Mouse (Mus musculus): ENCODE data around the gene Gldc. TPM values are rescaled to one million over a fixed set of nuclear protein-coding genes. Genes with fewer than 3 reads are reported as not detected.
"Not testable (repeated sequence)": the region's sequence is repeated elsewhere in the genome, so short reads cannot be mapped to it uniquely, and the experiment has no call there.

Gldc gene
- total RNA-seq (2021) (under 1 TPM; 0.86 to 0.92 TPM), polyA plus RNA-seq (2012; rRNA removed) (0.52 and 0.54 TPM in 2 replicates)
- long read RNA-seq, partial matches to known transcripts, result 0 of 2 reads
- long read RNA-seq, other reads (novel, unspliced or antisense), result 0 of 2 reads

- peak; percentile 55 for DNase-seq
These were observed at the start of gene Gldc for GRCm38 (mm10) chr19:30174919-30175571. Gene Gldc (minus strand): TSS chr19:30175429.

GRCm38 (mm10) chr19:30222593-30222992, 47.4 kb upstream of the Gldc start:
- DNase-seq, result not testable (repeated sequence)

- DNase-seq, result peak; percentile 16
These were observed 42.1 kb upstream of the Gldc start for GRCm38 (mm10) chr19:30217335-30217734.

GRCm38 (mm10) chr19:30216186-30216585, 41.0 kb upstream of the Gldc start:
- DNase-seq, result no peak

GRCm38 (mm10) chr19:30215736-30216135, 40.5 kb upstream of the Gldc start:
- not testable (repeated sequence) for DNase-seq

GRCm38 (mm10) chr19:30214026-30214425, 38.8 kb upstream of the Gldc start:
- DNase-seq, result no peak

GRCm38 (mm10) chr19:30209006-30209405, 33.8 kb upstream of the Gldc start:
- DNase-seq, result not testable (repeated sequence)

GRCm38 (mm10) chr19:30206981-30207380, 31.8 kb upstream of the Gldc start:
- DNase-seq, result no peak

- no peak for DNase-seq
These were observed 30.6 kb upstream of the Gldc start for GRCm38 (mm10) chr19:30205874-30206273.

- peak; percentile 21 for DNase-seq
These were observed 30.1 kb upstream of the Gldc start for GRCm38 (mm10) chr19:30205159-30205816.

- DNase-seq, result no peak
These were observed 26.9 kb upstream of the Gldc start for GRCm38 (mm10) chr19:30202177-30202576.

GRCm38 (mm10) chr19:30194999-30195398, 19.8 kb upstream of the Gldc start:
- DNase-seq, result no peak

- peak; percentile 30 for DNase-seq
These were observed 12.0 kb upstream of the Gldc start for GRCm38 (mm10) chr19:30187232-30187631.

- DNase-seq, result no peak
These were observed 10.3 kb upstream of the Gldc start for GRCm38 (mm10) chr19:30185536-30185935.

GRCm38 (mm10) chr19:30179979-30180378, 4.8 kb upstream of the Gldc start:
- DNase-seq, result no peak

GRCm38 (mm10) chr19:30174074-30174670, 1.1 kb downstream of the Gldc start:
- DNase-seq, result no peak

GRCm38 (mm10) chr19:30171346-30172055, 3.7 kb downstream of the Gldc start:
- no peak for DNase-seq

GRCm38 (mm10) chr19:30170319-30170718, 4.9 kb downstream of the Gldc start:
- DNase-seq, result no peak

- DNase-seq, result no peak
These were observed 8.3 kb downstream of the Gldc start for GRCm38 (mm10) chr19:30166801-30167505.

- DNase-seq, result no peak
These were observed 11.0 kb downstream of the Gldc start for GRCm38 (mm10) chr19:30164228-30164627.

GRCm38 (mm10) chr19:30162808-30163207, 12.4 kb downstream of the Gldc start:
- no peak for DNase-seq

- DNase-seq, result no peak
These were observed 15.2 kb downstream of the Gldc start for GRCm38 (mm10) chr19:30160021-30160420.

Measured in adrenal gland, adult 2 months (tissue).